10 mouse cellular contexts compared by ENCODE assay signal in genomic region chr7:63667986-63668741, GRCm38 (mm10).
DNase-seq lines count a peak whose midpoint lies in the region; ATAC-seq and TF ChIP-seq lines count a peak whose summit lies in the region.
"Had no signal": no experiment of that assay in that cellular context is flagged by ENCODE, and none has a peak within 500 bp of the region (broad histone marks: within the 10 kb centered on the region; RNA-seq: fewer than 3 reads in every experiment).

No protein-coding gene starts in this region.

- H3K9me3 ChIP-seq in kidney, embryonic 16.5 days (ENCODE audit: low read length) = no peaks in the 10 kb centered on the region
- no peaks in the 10 kb centered on the region for H3K9me3 ChIP-seq in forebrain, embryonic 14.5 days (replicated peaks; ENCODE audit: control insufficient read depth, low read length)
- H3K9me3 ChIP-seq: liver, embryonic 13.5 days had no signal

- TF ChIP-seq CTCF in olfactory bulb, adult 2 months (IDR thresholded peaks at IDR 0.05; ENCODE audit: insufficient read depth, low read depth, low read length) = no peak

- no peak for DNase-seq in kidney, adult 11 months
- peak; percentile 71 for DNase-seq in forebrain, embryonic 14.5 days (ENCODE audit: low spot score)
- peak; percentile 35 to 66 for DNase-seq in left cerebral cortex, adult 18-20 months (ENCODE audit: low spot score in 2 of 2)
- no peak for DNase-seq in c-Kit-positive CD71-positive TER-119-positive erythroid progenitor cells, embryonic 14.5 days (ENCODE audit: low spot score)
- DNase-seq in urinary bladder, postnatal 25 days (ENCODE audit: low spot score) = no peak
- DNase-seq in gastrocnemius, postnatal 14 days = no peak
- DNase-seq: liver, embryonic 13.5 days; thymus, adult 18-20 months had no signal

- H3K4me2 ChIP-seq in kidney, embryonic 16.5 days (replicated peaks; ENCODE audit: low read depth, low read length) = no peak overlapping the region
- peak overlapping the region; percentile 22; the same call in 1 of the 2 replicates for H3K4me2 ChIP-seq in forebrain, embryonic 14.5 days (ENCODE audit: low read length)
- H3K4me2 ChIP-seq: liver, embryonic 13.5 days had no signal

- no peaks in the 10 kb centered on the region for H3K36me3 ChIP-seq in kidney, embryonic 16.5 days (ENCODE audit: insufficient read depth, low read length)
- H3K36me3 ChIP-seq in forebrain, embryonic 14.5 days (ENCODE audit: control insufficient read depth, insufficient read depth, low read length) = no peaks in the 10 kb centered on the region
- H3K36me3 ChIP-seq: liver, embryonic 13.5 days had no signal

- 0 out of 2 replicates have a peak, but pooled peaks cover 10% of the 10 kb centered on the region for H3K4me1 ChIP-seq in kidney, embryonic 16.5 days (ENCODE audit: insufficient read depth, low read length)
- H3K4me1 ChIP-seq in forebrain, embryonic 14.5 days (ENCODE audit: control insufficient read depth, insufficient read depth, low read length) = peaks cover 9% of the 10 kb centered on the region
- peaks cover 23% of the 10 kb centered on the region for H3K4me1 ChIP-seq in olfactory bulb, adult 2 months (ENCODE audit: control insufficient read depth, insufficient read depth, low read length)
- H3K4me1 ChIP-seq: liver, embryonic 13.5 days had no signal

- H3K27me3 ChIP-seq in kidney, embryonic 16.5 days (ENCODE audit: insufficient read depth, low read length) = no peaks in the 10 kb centered on the region
- H3K27me3 ChIP-seq in forebrain, embryonic 14.5 days (replicated peaks; ENCODE audit: control insufficient read depth, insufficient read depth, low read length) = no peaks in the 10 kb centered on the region
- H3K27me3 ChIP-seq: liver, embryonic 13.5 days had no signal

- no peak for TF ChIP-seq POLR2A in olfactory bulb, adult 2 months (IDR thresholded peaks at IDR 0.05; ENCODE audit: insufficient read depth, low read depth, low read length)

- 48% methylated on average over 15 of the region's 15 CpGs for WGBS in kidney, embryonic 16.5 days
- WGBS in forebrain, embryonic 14.5 days = 43% methylated on average over 15 of the region's 15 CpGs
- 36% methylated on average over 15 of the region's 15 CpGs for whole genome bisulfite sequencing in olfactory bulb, adult 2 months

- intact Hi-C loops in gastrocnemius, postnatal 14 days (cut with DNase I; ENCODE audit: low total_unique reads) = no loop called here

- no peak overlapping the region for H3K4me3 ChIP-seq in kidney, embryonic 16.5 days (ENCODE audit: low read length)
- H3K4me3 ChIP-seq in forebrain, embryonic 14.5 days (ENCODE audit: low read depth, low read length) = no peak overlapping the region
- H3K4me3 ChIP-seq in olfactory bulb, adult 2 months (ENCODE audit: insufficient read depth, low read depth, low read length) = no peak overlapping the region
- H3K4me3 ChIP-seq: liver, embryonic 13.5 days had no signal

- H3K9ac ChIP-seq in kidney, embryonic 16.5 days (replicated peaks; ENCODE audit: low read length) = no peak overlapping the region
- no peak overlapping the region for H3K9ac ChIP-seq in forebrain, embryonic 14.5 days (ENCODE audit: low read length)
- H3K9ac ChIP-seq: liver, embryonic 13.5 days had no signal

- no peak overlapping the region for H3K27ac ChIP-seq in kidney, embryonic 16.5 days (ENCODE audit: low read length)
- H3K27ac ChIP-seq in forebrain, embryonic 14.5 days (ENCODE audit: low read depth, low read length) = peak overlapping the region; percentile 72
- H3K27ac ChIP-seq in olfactory bulb, adult 2 months (ENCODE audit: insufficient read depth, low read depth, low read length) = peak overlapping the region; percentile 84
- H3K27ac ChIP-seq: liver, embryonic 13.5 days had no signal

- peak; percentile 14; the same call in 1 of the 2 replicates for ATAC-seq in kidney, embryonic 16.5 days (ENCODE audit: low FRiP score, low TSS enrichment)
- ATAC-seq in forebrain, embryonic 14.5 days = peak; percentile 52

Comparison
In these comparisons a context has a peak if more than half of its experiments do, and no peak if none do; other contexts are left out.
1. DNase-seq: peak in forebrain, embryonic 14.5 days (single experiment) and left cerebral cortex, adult 18-20 months (2 of 2); none in kidney, adult 11 months (single experiment), c-Kit-positive CD71-positive TER-119-positive erythroid progenitor cells, embryonic 14.5 days (single experiment), urinary bladder, postnatal 25 days (single experiment) and gastrocnemius, postnatal 14 days (single experiment).